ENCODE assay signal across 1 mouse cellular context in genomic region chr3:94657852-94658739, GRCm38 (mm10).
TF ChIP-seq lines count a peak whose summit lies in the region.

No protein-coding gene starts in this region.

TF ChIP-seq in CH12.LX, 34 proteins besides CTCF, POLR2A, EP300 and RAD21:
- TF ChIP-seq ZNF384 (IDR thresholded peaks at IDR 0.05; ENCODE audit: low read depth, low read length), result peak; percentile 34; the same call in 1 of the 2 replicates
